Mouse (Mus musculus) heart, embryonic 10.5 days (tissue): ENCODE results near the gene Fzd5. TPM values are rescaled to one million over a fixed set of nuclear protein-coding genes. Genes with fewer than 3 reads are reported as not detected.

ENCODE experiments used
- DNase-seq: peaks from one replicate; pipeline ENCODE4 v3.0.0-alpha.2; 2017; ENCODE audit warnings: low spot score
- H3K27ac ChIP-seq: fragments of 300-500 bp; sonication (generic); 2 replicates; pipeline ENCODE4 v1.5.1; 2016; ENCODE audit warnings: mild to moderate bottlenecking
- H3K27me3 ChIP-seq: fragments of 300-500 bp; sonication (generic); 2 replicates; pipeline ENCODE4 v1.6.1; 2016; ENCODE audit warnings: mild to moderate bottlenecking; ENCODE audit not compliant: poor library complexity, insufficient read depth, severe bottlenecking
- H3K36me3 ChIP-seq: fragments of 300-500 bp; sonication (generic); 2 replicates; pipeline ENCODE4 v1.6.1; 2016; ENCODE audit warnings: mild to moderate bottlenecking, moderate library complexity
- H3K4me1 ChIP-seq: fragments of 300-500 bp; sonication (generic); 2 replicates; pipeline ENCODE4 v1.6.1; 2016; ENCODE audit warnings: mild to moderate bottlenecking
- H3K4me3 ChIP-seq: fragments of 300-500 bp; sonication (generic); 2 replicates; pipeline ENCODE4 v1.5.1; 2016; ENCODE audit warnings: mild to moderate bottlenecking, moderate library complexity
- H3K9me3 ChIP-seq: fragments of 300-500 bp; sonication (generic); 2 replicates; pipeline ENCODE4 v1.6.1; 2016; ENCODE audit warnings: mild to moderate bottlenecking, moderate library complexity
- WGBS: fragments of 180-500 bp; shearing (Covaris S2); methylation state at CpG from one replicate; pipeline ENCODE4 v1.1.7; 2016; 5-methylcytosine and 5-hydroxymethylcytosine counted together
- polyA plus RNA-seq: library from polyadenylated mRNA; unstranded; fragments of >200 nt; fragmentation: Nextera tagmentation; extraction: Ambion mirVana; gene quantifications from 2 replicates; pipeline ENCODE4 v1.2.1, GENCODE M21; 2016

Fzd5 gene
- polyA plus RNA-seq, 1 experiment from 2014 or later, result 1.8 TPM

DNA sequence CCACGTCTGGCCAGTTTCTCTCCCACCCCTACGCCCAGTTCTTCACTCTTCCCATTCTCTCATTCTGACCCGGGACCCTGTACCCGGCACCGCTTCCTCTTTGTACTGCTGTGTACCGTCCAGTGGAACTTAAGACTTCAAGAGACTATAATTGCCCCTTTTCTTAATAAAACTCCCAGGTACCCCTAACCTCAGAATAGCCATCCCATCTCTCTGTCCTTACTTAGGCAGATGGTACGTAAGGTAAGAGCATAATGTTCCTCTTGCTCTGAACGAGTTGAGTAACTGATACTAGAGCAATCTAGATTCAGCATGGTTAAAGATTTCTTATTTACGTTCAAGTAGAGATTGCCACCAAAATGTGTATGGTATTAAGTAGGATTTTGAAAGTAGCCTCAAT is 46.0 kb downstream of the Fzd5 start:
- Histone ChIP-seq H3K27ac (peak overlapping the region; percentile 90), H3K36me3 (no peaks in the 10 kb centered on the region), H3K27me3 (no peaks in the 10 kb centered on the region), H3K4me1 (peaks cover 18% of the 10 kb centered on the region), H3K4me3 (peak overlapping the region; percentile 83), H3K9me3 (no peaks in the 10 kb centered on the region)
- WGBS, result 3% methylated on average over 9 of the region's 9 CpGs
- DNase-seq, result no peak

DNA sequence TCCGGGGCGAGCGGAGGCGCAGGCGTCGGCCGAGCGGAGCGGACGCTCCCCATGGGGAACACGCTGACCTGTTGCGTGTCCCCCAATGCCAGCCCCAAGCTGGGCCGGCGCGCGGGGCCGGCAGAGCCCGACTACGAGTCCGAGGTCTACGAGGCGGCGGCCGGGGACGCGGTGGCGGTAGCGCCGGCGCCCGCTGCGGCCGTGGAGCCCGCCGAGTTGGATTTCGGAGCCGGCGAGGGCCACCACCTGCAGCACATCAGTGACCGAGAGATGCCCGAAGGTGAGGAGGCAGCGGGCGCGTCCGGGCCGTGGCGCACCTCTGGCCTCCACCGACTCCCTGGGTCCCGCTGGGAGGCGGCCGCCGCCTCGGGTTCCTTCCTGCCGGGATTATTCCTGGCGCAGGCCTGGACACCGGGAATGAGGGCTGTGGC is 46.4 kb downstream of the Fzd5 start:
- Histone ChIP-seq H3K9me3 (no peaks in the 10 kb centered on the region), H3K27me3 (no peaks in the 10 kb centered on the region), H3K4me3 (peak overlapping the region; percentile 83), H3K27ac (peak overlapping the region; percentile 90), H3K4me1 (peaks cover 18% of the 10 kb centered on the region), H3K36me3 (no peaks in the 10 kb centered on the region)
- DNase-seq, result peak; percentile 80
- WGBS, result under 1% methylated on average over 55 of the region's 55 CpGs

DNA sequence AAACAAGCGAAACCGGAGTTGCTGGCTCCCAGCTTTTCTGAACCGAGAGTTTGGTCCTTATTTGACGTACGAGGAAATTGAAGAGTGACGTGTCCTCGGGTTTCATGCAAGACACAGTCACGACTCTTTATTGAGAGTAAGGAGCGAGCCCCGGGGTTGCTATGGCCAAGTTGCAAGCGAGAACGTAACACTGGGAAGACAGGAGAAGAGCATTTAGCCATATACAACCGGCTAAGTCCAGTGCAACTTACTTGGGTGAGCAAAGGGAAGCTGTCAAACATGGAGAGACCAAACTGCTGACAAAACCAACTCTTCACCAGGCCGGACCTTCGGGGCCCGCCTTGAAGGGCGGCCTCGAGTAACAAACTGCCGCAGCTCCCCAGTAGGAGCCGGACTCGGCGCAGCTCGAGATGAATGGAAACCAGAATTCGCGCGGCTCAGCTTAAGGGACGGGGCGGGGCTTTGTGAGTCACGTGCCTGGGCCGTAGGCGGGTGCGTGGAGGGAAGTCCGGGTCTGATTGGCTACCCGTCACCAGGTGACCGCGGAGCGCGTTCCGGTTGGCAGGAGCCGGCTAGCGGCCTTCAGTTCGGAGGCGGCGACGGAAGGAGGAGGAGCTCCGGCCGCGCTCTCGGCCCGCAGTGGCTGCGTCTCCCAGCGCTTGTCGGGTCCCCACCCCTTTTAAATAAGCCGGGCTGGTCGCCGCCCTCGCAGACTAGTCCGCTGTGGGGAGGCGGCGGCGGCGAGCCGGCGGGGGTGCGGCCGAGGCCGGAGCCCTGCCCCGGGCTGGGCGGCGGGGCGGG is 47.1 kb downstream of the Fzd5 start, which contains the start of gene Ccnyl1:
Gene Ccnyl1, plus strand, starts transcription at position 243 of the 801 bp plus-strand sequence.
- WGBS, result 1% methylated on average over 69 of the region's 71 CpGs
- no peaks in the 10 kb centered on the region for H3K36me3 ChIP-seq
- H3K27me3 ChIP-seq, result no peaks in the 10 kb centered on the region
- H3K9me3 ChIP-seq, result no peaks in the 10 kb centered on the region
- peak within 1 kb of the TSS; percentile 83 for H3K4me3 ChIP-seq
- peaks cover 18% of the 10 kb centered on the region for H3K4me1 ChIP-seq
- peak; percentile 99 for DNase-seq
- H3K27ac ChIP-seq, result peak within 1 kb of the TSS; percentile 90

DNA sequence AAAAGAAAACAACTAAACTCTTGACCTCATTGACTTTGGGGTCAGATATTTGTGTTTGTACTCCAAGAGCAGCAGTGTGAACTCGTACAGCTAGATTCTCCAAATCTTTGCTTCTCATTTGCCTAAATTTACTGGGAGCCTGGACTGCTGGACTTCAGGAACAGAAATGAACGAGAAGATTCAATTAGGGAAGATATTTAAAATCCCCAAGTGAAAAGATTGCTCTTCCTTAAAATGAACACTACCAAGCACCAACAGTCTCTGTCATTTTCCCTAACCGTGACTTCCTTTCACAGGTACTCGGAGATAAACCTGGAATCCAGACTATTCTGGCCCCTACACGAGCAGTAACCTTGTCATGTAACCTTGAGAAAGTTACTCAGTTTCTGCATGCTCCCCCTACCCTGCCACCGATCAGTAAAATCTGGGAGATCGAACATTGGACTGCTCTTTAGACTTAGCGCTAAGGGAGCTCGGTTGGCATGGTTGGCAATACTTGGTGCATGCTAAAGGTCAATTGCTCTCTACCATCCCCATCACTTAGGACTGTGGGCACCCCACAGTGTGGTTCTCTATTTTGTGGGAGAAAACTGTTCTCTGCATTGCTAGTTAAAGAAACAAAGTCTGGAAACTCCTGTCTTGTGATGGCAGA is 47.9 kb downstream of the Fzd5 start:
- peak overlapping the region; percentile 83 for H3K4me3 ChIP-seq
- no peaks in the 10 kb centered on the region for H3K9me3 ChIP-seq
- H3K27ac ChIP-seq, result peak overlapping the region; percentile 90
- no peaks in the 10 kb centered on the region for H3K36me3 ChIP-seq
- peaks cover 18% of the 10 kb centered on the region for H3K4me1 ChIP-seq
- WGBS, result 20% methylated on average over 9 of the region's 9 CpGs
- DNase-seq, result no peak
- no peaks in the 10 kb centered on the region for H3K27me3 ChIP-seq

DNA sequence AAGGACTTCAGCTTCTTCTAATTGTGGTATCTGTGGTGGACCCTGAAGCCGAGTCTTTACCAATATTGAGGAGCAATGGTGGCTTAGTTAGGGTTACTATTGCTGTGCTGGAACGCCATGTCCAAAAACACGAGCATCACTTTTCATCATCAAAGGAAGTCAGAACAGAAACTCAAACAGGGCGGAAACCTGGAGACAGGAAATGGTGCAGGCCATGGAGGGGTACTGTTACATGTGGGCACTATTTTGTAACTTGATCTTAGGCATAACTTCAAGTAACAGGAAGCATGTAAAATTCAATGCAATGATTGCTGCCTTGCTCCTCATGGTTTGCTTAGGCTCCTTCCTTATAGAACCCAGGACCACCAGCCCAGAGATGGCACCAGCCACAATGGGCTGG is 49.5 kb downstream of the Fzd5 start:
- no peaks in the 10 kb centered on the region for H3K27me3 ChIP-seq
- H3K9me3 ChIP-seq, result no peaks in the 10 kb centered on the region
- H3K36me3 ChIP-seq, result no peaks in the 10 kb centered on the region
- 83% methylated on average over 4 of the region's 4 CpGs for WGBS
- no peak overlapping the region for H3K4me3 ChIP-seq
- peaks cover 18% of the 10 kb centered on the region for H3K4me1 ChIP-seq
- H3K27ac ChIP-seq, result no peak overlapping the region
- DNase-seq, result no peak

DNA sequence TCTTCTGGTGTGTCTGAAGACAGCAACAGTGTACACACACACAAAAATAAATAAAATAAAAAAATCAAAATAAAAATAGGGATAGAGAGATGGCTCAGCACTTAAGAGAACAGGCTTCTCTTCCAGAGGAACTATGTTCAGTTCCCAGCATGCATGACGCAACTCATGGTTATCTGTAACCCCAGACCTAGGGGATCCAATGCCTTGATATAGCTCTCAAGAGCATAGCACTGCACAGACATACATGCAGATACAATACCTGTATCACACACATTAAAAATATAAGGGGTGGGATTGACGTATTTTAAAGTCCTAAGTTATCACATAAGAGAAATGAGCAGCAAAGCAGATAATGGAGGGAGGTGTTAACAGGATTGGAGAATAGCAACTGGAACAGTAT is 53.1 kb downstream of the Fzd5 start:
- no peaks in the 10 kb centered on the region for H3K36me3 ChIP-seq
- H3K4me3 ChIP-seq, result no peak overlapping the region
- no peak for DNase-seq
- H3K27ac ChIP-seq, result no peak overlapping the region
- no peaks in the 10 kb centered on the region for H3K9me3 ChIP-seq
- 0 out of 2 replicates have a peak, but pooled peaks cover 3% of the 10 kb centered on the region for H3K4me1 ChIP-seq
- H3K27me3 ChIP-seq, result no peaks in the 10 kb centered on the region
- WGBS, result 83% methylated on average over 2 of the region's 2 CpGs

DNA sequence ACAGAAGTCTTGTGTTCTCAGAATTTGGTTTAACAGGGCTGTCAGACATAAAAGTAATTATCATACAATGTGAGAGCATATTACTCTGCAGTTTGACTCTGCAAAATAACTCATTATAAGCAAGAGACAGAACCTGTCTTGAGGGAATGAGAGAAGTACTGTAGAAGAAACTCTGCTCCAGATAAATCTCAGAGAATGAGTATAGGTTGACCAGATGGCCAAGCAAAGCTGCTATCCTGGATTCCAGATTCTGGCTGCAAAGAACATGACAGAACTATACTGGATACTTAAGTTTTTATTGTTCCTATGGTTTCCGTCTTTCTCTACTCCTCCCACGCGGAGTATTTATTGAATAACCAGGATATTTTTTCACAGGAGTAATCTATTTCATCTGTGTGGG is 54.5 kb downstream of the Fzd5 start:
- Histone ChIP-seq H3K27me3 (no peaks in the 10 kb centered on the region), H3K27ac (no peak overlapping the region), H3K4me1 (no peaks in the 10 kb centered on the region), H3K36me3 (no peaks in the 10 kb centered on the region), H3K4me3 (no peak overlapping the region), H3K9me3 (no peaks in the 10 kb centered on the region)
- WGBS, result 92% methylated on average over 3 of the region's 3 CpGs
- DNase-seq, result no peak

DNA sequence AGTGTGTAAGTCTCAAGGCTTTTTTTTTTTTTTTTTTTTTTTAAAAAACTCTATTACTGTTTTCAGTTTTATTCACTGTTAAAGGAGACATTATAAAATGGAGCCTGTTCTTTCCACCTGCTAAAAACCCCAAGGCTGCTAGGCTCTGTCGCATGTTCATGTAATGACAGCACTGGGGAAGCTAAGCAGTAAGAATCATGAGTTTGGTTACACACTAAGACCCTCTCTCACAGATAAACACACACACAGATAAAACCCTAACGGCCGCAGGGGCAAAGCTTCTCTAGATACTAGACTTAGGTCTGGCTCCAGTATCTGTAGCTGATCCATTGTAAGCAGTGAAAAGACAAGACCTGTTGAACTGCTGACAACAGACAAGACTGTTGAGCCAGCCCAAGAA is 56.1 kb downstream of the Fzd5 start:
- H3K27ac ChIP-seq, result no peak overlapping the region
- no peak overlapping the region for H3K4me3 ChIP-seq
- H3K36me3 ChIP-seq, result no peaks in the 10 kb centered on the region
- no peak for DNase-seq
- no peaks in the 10 kb centered on the region for H3K4me1 ChIP-seq
- H3K9me3 ChIP-seq, result no peaks in the 10 kb centered on the region
- 52% methylated on average over 3 of the region's 3 CpGs for WGBS
- H3K27me3 ChIP-seq, result no peaks in the 10 kb centered on the region

Other genes with a start within 250 kb of the Fzd5 start
- gene Creb1, start 205.1 kb downstream of the Fzd5 start, polyA plus RNA-seq, result 27.2 and 29.1 TPM in 2 replicates
- gene Mettl21a, start 120.5 kb downstream of the Fzd5 start, polyA plus RNA-seq, result 14.7 and 14.9 TPM in 2 replicates
- gene Ccnyl1, start 47.3 kb downstream of the Fzd5 start, polyA plus RNA-seq, result 4.0 and 5.4 TPM in 2 replicates
- gene Plekhm3, start 219.1 kb upstream of the Fzd5 start, polyA plus RNA-seq, result 9.3 TPM in 2 replicates